Mouse (Mus musculus): Measurements from ENCODE around the gene Usp2. TPM values are rescaled to one million over a fixed set of nuclear protein-coding genes. Genes with fewer than 3 reads are reported as not detected.

Usp2 gene
- total RNA-seq, 2 experiments from 2014 or later, result 99.3 to 120 TPM

- peak overlapping the region; percentile 81 for H3K27ac ChIP-seq
- intact Hi-C loops (cut with DNase I), result no loop called here
- no peak overlapping the region for H3K4me3 ChIP-seq
- no peak for DNase-seq (ENCODE audit: extremely low spot score in 1 of 2, low spot score in 2 of 2)
- TF ChIP-seq CTCF (IDR thresholded peaks at IDR 0.05), result no peak
Measured at GRCm38 (mm10) chr9:44047571-44048490, 19.0 kb upstream of the Usp2 start.

- no peak overlapping the region for H3K4me3 ChIP-seq
- DNase-seq (ENCODE audit: extremely low spot score in 1 of 2, low spot score in 2 of 2), result peak; percentile 52 to 58
- intact Hi-C loops (cut with DNase I), result no loop called here
- no peak for TF ChIP-seq CTCF (IDR thresholded peaks at IDR 0.05)
- peak overlapping the region; percentile 81 for H3K27ac ChIP-seq
Measured at GRCm38 (mm10) chr9:44048541-44049380, 18.1 kb upstream of the Usp2 start.

- no peak for DNase-seq (ENCODE audit: extremely low spot score in 1 of 2, low spot score in 2 of 2)
- no peak for TF ChIP-seq CTCF (IDR thresholded peaks at IDR 0.05)
- Histone ChIP-seq H3K4me3 (no peak overlapping the region), H3K27ac (peak overlapping the region; percentile 81)
- intact Hi-C loops (cut with DNase I), result no loop called here
Measured at GRCm38 (mm10) chr9:44049381-44050165, 17.2 kb upstream of the Usp2 start.

- Histone ChIP-seq H3K4me3 (no peak overlapping the region), H3K27ac (no peak overlapping the region)
- peak; percentile 29 for TF ChIP-seq CTCF (IDR thresholded peaks at IDR 0.05)
- intact Hi-C loops (cut with DNase I), result no loop called here
- no peak for DNase-seq (ENCODE audit: extremely low spot score in 1 of 2, low spot score in 2 of 2)
Measured at GRCm38 (mm10) chr9:44052855-44053254, 14.0 kb upstream of the Usp2 start.

- no peak for TF ChIP-seq CTCF (IDR thresholded peaks at IDR 0.05)
- Histone ChIP-seq H3K27ac (no peak overlapping the region), H3K4me3 (no peak overlapping the region)
- intact Hi-C loops (cut with DNase I), result no loop called here
- DNase-seq (ENCODE audit: extremely low spot score in 1 of 2, low spot score in 2 of 2), result no peak
Measured at GRCm38 (mm10) chr9:44053936-44054335, 12.9 kb upstream of the Usp2 start.

- Histone ChIP-seq H3K27ac (no peak overlapping the region), H3K4me3 (no peak overlapping the region)
- no peak for TF ChIP-seq CTCF (IDR thresholded peaks at IDR 0.05)
- no peak for DNase-seq (ENCODE audit: extremely low spot score in 1 of 2, low spot score in 2 of 2)
- intact Hi-C loops (cut with DNase I), result no loop called here
Measured at GRCm38 (mm10) chr9:44058606-44059005, 8.2 kb upstream of the Usp2 start.

GRCm38 (mm10) chr9:44065177-44065576 lies 1.6 kb upstream of the Usp2 start:
- TF ChIP-seq CTCF (IDR thresholded peaks at IDR 0.05), result peak; percentile 18; the same call in 1 of the 2 replicates
- intact Hi-C loops (cut with DNase I), result loop anchor here (5.0 kb wide), 2 partner anchors 42 to 78 kb away; partner anchors contain the start of gene C1qtnf5
- no peak for DNase-seq (ENCODE audit: extremely low spot score in 1 of 2, low spot score in 2 of 2)

GRCm38 (mm10) chr9:44067241-44067959 lies 579 bp downstream of the Usp2 start:
- TF ChIP-seq CTCF (IDR thresholded peaks at IDR 0.05), result no peak
- intact Hi-C loops (cut with DNase I), result loop anchor here (2.0 to 5.0 kb wide), 4 partner anchors 19 to 80 kb away; partner anchors contain the start of genes C1qtnf5 and Thy1
- DNase-seq (ENCODE audit: extremely low spot score in 1 of 2, low spot score in 2 of 2), result no peak
- H3K27ac ChIP-seq, result peak overlapping the region; percentile 91
- peak overlapping the region; percentile 62 for H3K4me3 ChIP-seq

More at GRCm38 (mm10) chr9:44065177-44065576, 1.6 kb upstream of the Usp2 start:
- Histone ChIP-seq H3K4me3 (no peak overlapping the region), H3K27ac (no peak overlapping the region)

GRCm38 (mm10) chr9:44067960-44068330 lies 1.1 kb downstream of the Usp2 start:
- TF ChIP-seq CTCF (IDR thresholded peaks at IDR 0.05), result no peak
- intact Hi-C loops (cut with DNase I), result loop anchor here (2.0 to 5.0 kb wide), 4 partner anchors 19 to 81 kb away; partner anchors contain the start of genes C1qtnf5 and Thy1
- DNase-seq (ENCODE audit: extremely low spot score in 1 of 2, low spot score in 2 of 2), result peak in 1 of 2 experiments; percentile 9
- Histone ChIP-seq H3K27ac (no peak overlapping the region), H3K4me3 (no peak overlapping the region)

- Histone ChIP-seq H3K27ac (no peak overlapping the region), H3K4me3 (no peak overlapping the region)
- DNase-seq (ENCODE audit: extremely low spot score in 1 of 2, low spot score in 2 of 2), result no peak
- intact Hi-C loops (cut with DNase I), result loop anchor here (5.0 kb wide), 2 partner anchors 38 to 82 kb away; partner anchors contain the start of gene C1qtnf5
- no peak for TF ChIP-seq CTCF (IDR thresholded peaks at IDR 0.05)
Measured at GRCm38 (mm10) chr9:44069252-44069651, 2.4 kb downstream of the Usp2 start.

Measured in left cerebral cortex, adult 2 months (tissue).